Mouse (Mus musculus) intestine, embryonic 14.5 days (tissue): ENCODE measurements around the gene Fhit. TPM values are rescaled to one million over a fixed set of nuclear protein-coding genes. Genes with fewer than 3 reads are reported as not detected.

Source experiments
- ATAC-seq: fragments of 200-750 bp; cut with Nextera tagmentation; replicated peaks from 2 replicates; pipeline ENCODE4 v1.8.0; 2017; ENCODE audit warnings: low read depth, moderate number of reproducible peaks, moderate TSS enrichment, moderate library complexity; ENCODE audit not compliant: low FRiP score, low TSS enrichment
- DNase-seq: peaks from one replicate; pipeline ENCODE4 v3.0.0-alpha.2; 2018; ENCODE audit warnings: low spot score
- H3K27ac ChIP-seq: fragments of 300-500 bp; sonication (generic); 2 replicates; pipeline ENCODE4 v1.5.1; 2014; ENCODE audit warnings: low read depth, mild to moderate bottlenecking, control low read depth
- H3K27me3 ChIP-seq: fragments of 300-500 bp; sonication (generic); replicated peaks from 2 replicates; pipeline ENCODE4 v1.6.1; 2014; ENCODE audit warnings: low read length, control low read depth; ENCODE audit not compliant: control insufficient read depth, insufficient read depth
- H3K36me3 ChIP-seq: fragments of 300-500 bp; sonication (generic); 2 replicates; pipeline ENCODE4 v1.6.1; 2014; ENCODE audit warnings: low read length, control low read depth; ENCODE audit not compliant: control insufficient read depth, insufficient read depth
- H3K4me1 ChIP-seq: fragments of 300-500 bp; sonication (generic); replicated peaks from 2 replicates; pipeline ENCODE4 v1.6.1; 2014; ENCODE audit warnings: low read length, control low read depth, mixed read lengths; ENCODE audit not compliant: control insufficient read depth, insufficient read depth
- H3K4me2 ChIP-seq: fragments of 300-500 bp; sonication (generic); 2 replicates; pipeline ENCODE4 v1.6.1; 2014; ENCODE audit warnings: low read length
- H3K4me3 ChIP-seq: fragments of 300-500 bp; sonication (generic); 2 replicates; pipeline ENCODE4 v1.5.1; 2014; ENCODE audit warnings: low read depth, low read length, control low read depth, mixed read lengths
- H3K9ac ChIP-seq: fragments of 300-500 bp; sonication (generic); 2 replicates; pipeline ENCODE4 v1.6.1; 2014; ENCODE audit warnings: mild to moderate bottlenecking, low read length
- H3K9me3 ChIP-seq: fragments of 300-500 bp; sonication (generic); 2 replicates; pipeline ENCODE4 v1.6.1; 2016; ENCODE audit warnings: low read length, control low read depth; ENCODE audit not compliant: control insufficient read depth
- WGBS: fragments of 180-500 bp; shearing (Covaris S2); extraction: QIAGEN DNeasy Blood & Tissue Kit; methylation state at CpG from one replicate; pipeline ENCODE4 v1.1.7; 2014; 5-methylcytosine and 5-hydroxymethylcytosine counted together
- polyA plus RNA-seq: library from polyadenylated mRNA; unstranded; fragments of >200 nt; fragmentation: Nextera tagmentation; extraction: Ambion mirVana; gene quantifications from 2 replicates; pipeline ENCODE4 v1.2.1, GENCODE M21; 2014

The Fhit gene
- polyA plus RNA-seq, 1 experiment from 2014 or later: 15.6 TPM

DNA sequence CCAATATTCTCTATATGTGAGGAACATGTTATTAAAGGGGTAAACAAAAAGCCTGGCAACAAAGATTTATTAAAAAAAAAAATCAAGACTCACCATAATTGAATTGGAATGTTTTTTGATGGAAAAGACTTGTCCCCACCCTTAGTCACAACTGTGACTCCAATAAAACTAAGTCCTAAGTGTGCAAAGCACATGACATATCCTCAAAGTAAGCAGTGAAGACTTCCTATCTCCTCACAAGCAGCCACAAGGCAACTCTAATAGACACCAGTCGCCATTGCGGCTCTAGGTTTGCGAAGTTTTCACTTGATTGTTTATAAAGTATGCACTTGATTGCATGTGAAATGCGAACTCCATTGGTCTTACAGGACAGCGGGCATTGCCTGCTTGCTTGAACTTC lies 956.1 kb downstream of the Fhit start:
- no peak overlapping the region for H3K4me3 ChIP-seq
- DNase-seq (no peak), ATAC-seq (no peak)
- no peaks in the 10 kb centered on the region for H3K36me3 ChIP-seq
- H3K9ac ChIP-seq: no peak overlapping the region
- 79% methylated on average over 5 of the region's 5 CpGs for WGBS
- H3K4me2 ChIP-seq: no peak overlapping the region
- no peak overlapping the region for H3K27ac ChIP-seq
- H3K4me1 ChIP-seq: no peaks in the 10 kb centered on the region
- no peaks in the 10 kb centered on the region for H3K9me3 ChIP-seq
- H3K27me3 ChIP-seq: no peaks in the 10 kb centered on the region

GRCm38 (mm10) chr14:10205290-10205689 lies 956.5 kb downstream of the Fhit start:
- 67% methylated on average over 4 of the region's 4 CpGs for WGBS

GRCm38 (mm10) chr14:10194130-10194529 lies 967.7 kb downstream of the Fhit start:
- Histone ChIP-seq H3K36me3 (no peaks in the 10 kb centered on the region), H3K27ac (no peak overlapping the region), H3K4me2 (no peak overlapping the region), H3K9me3 (no peaks in the 10 kb centered on the region), H3K4me1 (no peaks in the 10 kb centered on the region; the same call in 1 of the 2 replicates), H3K9ac (no peak overlapping the region), H3K4me3 (no peak overlapping the region), H3K27me3 (no peaks in the 10 kb centered on the region)
- 55% methylated on average over 5 of the region's 5 CpGs for WGBS
- DNase-seq (no peak), ATAC-seq (no peak)

More at GRCm38 (mm10) chr14:10205290-10205689, 956.5 kb downstream of the Fhit start:
- DNase-seq (no peak), ATAC-seq (no peak)
- Histone ChIP-seq H3K4me2 (no peak overlapping the region), H3K4me3 (no peak overlapping the region), H3K27ac (no peak overlapping the region), H3K36me3 (no peaks in the 10 kb centered on the region), H3K9me3 (no peaks in the 10 kb centered on the region), H3K4me1 (no peaks in the 10 kb centered on the region), H3K27me3 (no peaks in the 10 kb centered on the region), H3K9ac (no peak overlapping the region)

DNA sequence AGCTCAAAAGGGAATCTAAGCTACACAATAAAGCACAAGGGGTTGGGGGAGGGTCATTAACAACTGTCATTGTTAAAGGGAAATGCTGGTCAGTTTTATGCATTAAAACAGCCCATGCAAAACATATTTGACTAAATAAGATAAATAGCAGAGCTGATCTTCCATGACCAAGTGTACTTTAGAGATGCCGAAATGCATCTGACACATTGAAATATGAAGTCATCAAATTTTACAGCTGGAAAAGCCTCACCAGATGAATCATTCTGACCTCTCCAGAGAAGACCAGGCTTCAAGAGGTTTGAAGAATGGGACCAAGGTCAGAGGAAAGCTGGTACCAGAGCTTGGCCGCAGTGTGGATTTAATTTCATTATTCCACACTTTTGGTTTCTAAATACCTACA lies 990.1 kb downstream of the Fhit start:
- H3K36me3 ChIP-seq: no peaks in the 10 kb centered on the region
- 85% methylated on average over 2 of the region's 2 CpGs for WGBS
- no peak overlapping the region for H3K27ac ChIP-seq
- H3K27me3 ChIP-seq: no peaks in the 10 kb centered on the region
- H3K9ac ChIP-seq: no peak overlapping the region
- DNase-seq (no peak), ATAC-seq (no peak)
- H3K4me3 ChIP-seq: no peak overlapping the region
- H3K9me3 ChIP-seq: no peaks in the 10 kb centered on the region
- no peaks in the 10 kb centered on the region for H3K4me1 ChIP-seq
- H3K4me2 ChIP-seq: no peak overlapping the region

DNA sequence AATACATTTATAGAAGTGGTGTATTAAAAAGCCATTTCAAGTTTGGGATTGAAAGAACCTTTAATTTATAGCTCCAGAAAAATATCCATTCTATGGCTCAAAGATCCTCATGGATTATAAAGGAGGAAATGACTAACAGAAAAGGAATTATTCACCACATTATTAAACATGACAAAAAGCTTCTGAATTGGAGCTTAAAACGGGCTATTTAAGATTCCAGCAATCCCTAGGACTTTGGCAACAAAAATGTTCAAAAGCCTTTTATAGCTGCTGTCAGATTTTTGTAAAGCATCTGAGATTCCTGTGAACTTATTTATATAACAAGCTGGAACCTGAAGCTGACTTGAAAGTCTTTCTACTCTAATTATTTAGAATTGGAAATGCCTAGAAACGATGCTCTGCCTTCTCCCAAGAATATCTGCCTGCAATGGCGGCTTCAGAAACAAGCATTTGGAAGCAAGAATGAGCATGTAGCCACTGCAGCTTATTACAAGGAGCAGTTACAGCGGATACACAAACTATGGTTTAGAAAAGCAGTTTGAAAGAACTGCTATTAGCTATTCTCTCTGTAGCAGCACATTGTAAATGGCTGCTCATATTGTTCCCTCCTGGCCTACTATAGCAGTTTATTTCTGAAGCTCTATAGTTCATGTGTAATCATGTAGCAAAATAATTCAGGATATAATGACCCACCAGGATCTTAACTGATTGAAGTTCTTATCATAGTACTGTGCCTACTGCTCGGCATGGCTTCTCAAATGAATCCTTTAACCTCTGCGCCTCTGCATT lies 995.0 kb downstream of the Fhit start:
- Histone ChIP-seq H3K4me2 (no peak overlapping the region), H3K4me3 (no peak overlapping the region), H3K9ac (no peak overlapping the region), H3K9me3 (no peaks in the 10 kb centered on the region), H3K4me1 (no peaks in the 10 kb centered on the region), H3K27ac (no peak overlapping the region), H3K36me3 (no peaks in the 10 kb centered on the region), H3K27me3 (no peaks in the 10 kb centered on the region)
- 67% methylated on average over 6 of the region's 6 CpGs for WGBS
- ATAC-seq: no peak
- DNase-seq: no peak

DNA sequence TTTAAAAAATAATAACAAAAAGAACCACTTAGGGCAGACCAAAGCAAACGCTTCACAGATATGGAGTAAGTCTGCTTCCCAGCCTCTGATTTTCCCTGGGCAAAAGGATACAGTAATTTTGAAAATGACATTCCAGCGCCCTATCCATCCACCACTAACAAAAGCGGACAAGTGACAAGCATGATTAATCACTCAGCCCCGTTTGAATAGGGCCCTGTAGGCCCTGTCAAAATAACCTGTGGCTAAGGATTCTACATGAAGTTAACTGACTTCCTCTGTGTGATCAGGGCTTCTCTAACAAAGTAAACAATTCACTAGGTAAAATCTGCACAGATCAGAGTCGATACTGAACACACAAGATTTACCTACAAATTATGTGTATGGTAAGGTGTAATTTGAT lies 1012.0 kb downstream of the Fhit start:
- no peak overlapping the region for H3K27ac ChIP-seq
- no peak overlapping the region for H3K9ac ChIP-seq
- H3K36me3 ChIP-seq: no peaks in the 10 kb centered on the region
- DNase-seq (no peak), ATAC-seq (no peak)
- no peak overlapping the region for H3K4me2 ChIP-seq
- no peaks in the 10 kb centered on the region for H3K27me3 ChIP-seq
- no peak overlapping the region for H3K4me3 ChIP-seq
- WGBS: 53% methylated on average over 5 of the region's 5 CpGs
- no peaks in the 10 kb centered on the region for H3K9me3 ChIP-seq
- H3K4me1 ChIP-seq: no peaks in the 10 kb centered on the region

GRCm38 (mm10) chr14:10139311-10139710 lies 1022.5 kb downstream of the Fhit start:
- no peak overlapping the region for H3K4me2 ChIP-seq
- no peak overlapping the region for H3K9ac ChIP-seq
- no peaks in the 10 kb centered on the region for H3K36me3 ChIP-seq
- H3K4me3 ChIP-seq: no peak overlapping the region
- no peaks in the 10 kb centered on the region for H3K9me3 ChIP-seq
- ATAC-seq (no peak), DNase-seq (no peak)
- H3K27ac ChIP-seq: no peak overlapping the region
- no peaks in the 10 kb centered on the region for H3K4me1 ChIP-seq
- no peaks in the 10 kb centered on the region for H3K27me3 ChIP-seq

- 86% methylated on average over 10 of the region's 10 CpGs for whole genome bisulfite sequencing
These were observed 1028.0 kb downstream of the Fhit start for GRCm38 (mm10) chr14:10133873-10134272.

GRCm38 (mm10) chr14:10129675-10130074 lies 1032.2 kb downstream of the Fhit start:
- H3K9me3 ChIP-seq: no peaks in the 10 kb centered on the region
- no peak overlapping the region for H3K27ac ChIP-seq
- WGBS: 89% methylated on average over 4 of the region's 4 CpGs
- H3K36me3 ChIP-seq: no peaks in the 10 kb centered on the region
- H3K4me2 ChIP-seq: no peak overlapping the region
- no peak for ATAC-seq
- no peak for DNase-seq
- H3K27me3 ChIP-seq: no peaks in the 10 kb centered on the region
- no peak overlapping the region for H3K9ac ChIP-seq
- no peaks in the 10 kb centered on the region for H3K4me1 ChIP-seq
- H3K4me3 ChIP-seq: no peak overlapping the region

More at GRCm38 (mm10) chr14:10133873-10134272, 1028.0 kb downstream of the Fhit start:
- no peaks in the 10 kb centered on the region for H3K27me3 ChIP-seq
- H3K9me3 ChIP-seq: no peaks in the 10 kb centered on the region
- DNase-seq (no peak), ATAC-seq (no peak)
- H3K27ac ChIP-seq: no peak overlapping the region
- H3K4me2 ChIP-seq: no peak overlapping the region
- H3K4me1 ChIP-seq: no peaks in the 10 kb centered on the region
- no peaks in the 10 kb centered on the region for H3K36me3 ChIP-seq
- H3K9ac ChIP-seq: no peak overlapping the region
- H3K4me3 ChIP-seq: no peak overlapping the region
